Mouse (Mus musculus) intestine, postnatal 0 days (tissue): ENCODE results near the gene Tigd3. TPM values are rescaled to one million over a fixed set of nuclear protein-coding genes. Genes with fewer than 3 reads are reported as not detected.

Experiments used
- ATAC-seq: fragments of 200-750 bp; cut with Nextera tagmentation; 2 replicates; pipeline ENCODE4 v1.8.0; 2017; ENCODE audit warnings: mild to moderate bottlenecking, moderate TSS enrichment, moderate library complexity
- H3K27ac ChIP-seq: fragments of 300-500 bp; sonication (generic); 2 replicates; pipeline ENCODE4 v1.5.1; 2014; ENCODE audit warnings: mild to moderate bottlenecking, low read depth, low read length, moderate library complexity
- H3K27me3 ChIP-seq: fragments of 300-500 bp; sonication (generic); replicated peaks from 2 replicates; pipeline ENCODE4 v1.6.1; 2014; ENCODE audit warnings: low read length, mixed read lengths; ENCODE audit not compliant: control insufficient read depth, insufficient read depth
- H3K36me3 ChIP-seq: fragments of 300-500 bp; sonication (generic); 2 replicates; pipeline ENCODE4 v1.6.1; 2014; ENCODE audit warnings: mild to moderate bottlenecking, moderate library complexity; ENCODE audit not compliant: control insufficient read depth, insufficient read depth
- H3K4me1 ChIP-seq: fragments of 300-500 bp; sonication (generic); replicated peaks from 2 replicates; pipeline ENCODE4 v1.6.1; 2014; ENCODE audit warnings: antibody characterized with exemption, low read length, mixed read lengths; ENCODE audit not compliant: control insufficient read depth, insufficient read depth
- H3K4me2 ChIP-seq: fragments of 300-500 bp; sonication (generic); replicated peaks from 2 replicates; pipeline ENCODE4 v1.6.1; 2014; ENCODE audit warnings: low read depth, mild to moderate bottlenecking, moderate library complexity
- H3K4me3 ChIP-seq: fragments of 300-500 bp; sonication (generic); 2 replicates; pipeline ENCODE4 v1.5.1; 2014; ENCODE audit warnings: low read depth, low read length
- H3K9ac ChIP-seq: fragments of 300-500 bp; sonication (generic); 2 replicates; pipeline ENCODE4 v1.6.1; 2014; ENCODE audit warnings: mild to moderate bottlenecking, low read depth, low read length
- H3K9me3 ChIP-seq: fragments of 300-500 bp; sonication (generic); 2 replicates; pipeline ENCODE4 v1.6.1; 2016; ENCODE audit warnings: mixed run types; ENCODE audit not compliant: control insufficient read depth
- CTCF ChIP-seq: sonication (generic); IDR thresholded peaks from 2 replicates; pipeline ENCODE4 v1.5.1; 2016; ENCODE audit warnings: low read depth, mild to moderate bottlenecking, control low read depth, antibody characterized with exemption, moderate library complexity
- WGBS: fragments of 180-500 bp; shearing (Covaris S2); extraction: QIAGEN DNeasy Blood & Tissue Kit; methylation state at CpG from one replicate; pipeline ENCODE4 v1.1.7; 2014; 5-methylcytosine and 5-hydroxymethylcytosine counted together
- polyA plus RNA-seq: library from polyadenylated mRNA; unstranded; fragments of >200 nt; fragmentation: Nextera tagmentation; extraction: Ambion mirVana; gene quantifications from 2 replicates; pipeline ENCODE4 v1.2.1, GENCODE M21; 2015

Gene Tigd3
- polyA plus RNA-seq, 1 experiment from 2014 or later, result 1.0 TPM

DNA sequence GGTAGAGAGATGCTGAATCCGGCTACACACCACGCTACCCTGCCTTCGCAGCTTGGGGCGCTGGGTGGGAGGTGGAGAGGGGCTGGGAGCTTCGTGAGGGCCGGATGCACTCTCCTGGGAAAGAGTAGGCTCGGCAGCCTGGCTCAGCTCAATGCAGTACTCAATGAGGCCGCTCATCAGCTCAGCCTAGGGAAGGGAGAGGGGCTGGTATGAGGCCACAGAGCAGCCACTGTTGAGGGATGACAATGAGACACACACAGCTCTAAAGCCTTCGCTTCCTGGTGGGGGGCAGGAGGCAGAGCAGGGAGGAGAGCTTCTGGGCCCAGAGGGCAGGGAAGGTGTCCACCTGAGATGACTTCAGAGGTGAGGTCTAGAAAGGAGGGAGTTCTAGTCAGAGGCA is 37.3 kb downstream of the Tigd3 start:
- 92% methylated on average over 9 of the region's 9 CpGs for WGBS
- Histone ChIP-seq H3K9ac (no peak overlapping the region), H3K36me3 (peaks cover 64% of the 10 kb centered on the region), H3K4me2 (no peak overlapping the region), H3K4me1 (0 out of 2 replicates have a peak, but pooled peaks cover under 1% of the 10 kb centered on the region), H3K27ac (no peak overlapping the region), H3K4me3 (no peak overlapping the region), H3K9me3 (no peaks in the 10 kb centered on the region), H3K27me3 (no peaks in the 10 kb centered on the region)
- no peak for TF ChIP-seq CTCF
- ATAC-seq, result no peak

DNA sequence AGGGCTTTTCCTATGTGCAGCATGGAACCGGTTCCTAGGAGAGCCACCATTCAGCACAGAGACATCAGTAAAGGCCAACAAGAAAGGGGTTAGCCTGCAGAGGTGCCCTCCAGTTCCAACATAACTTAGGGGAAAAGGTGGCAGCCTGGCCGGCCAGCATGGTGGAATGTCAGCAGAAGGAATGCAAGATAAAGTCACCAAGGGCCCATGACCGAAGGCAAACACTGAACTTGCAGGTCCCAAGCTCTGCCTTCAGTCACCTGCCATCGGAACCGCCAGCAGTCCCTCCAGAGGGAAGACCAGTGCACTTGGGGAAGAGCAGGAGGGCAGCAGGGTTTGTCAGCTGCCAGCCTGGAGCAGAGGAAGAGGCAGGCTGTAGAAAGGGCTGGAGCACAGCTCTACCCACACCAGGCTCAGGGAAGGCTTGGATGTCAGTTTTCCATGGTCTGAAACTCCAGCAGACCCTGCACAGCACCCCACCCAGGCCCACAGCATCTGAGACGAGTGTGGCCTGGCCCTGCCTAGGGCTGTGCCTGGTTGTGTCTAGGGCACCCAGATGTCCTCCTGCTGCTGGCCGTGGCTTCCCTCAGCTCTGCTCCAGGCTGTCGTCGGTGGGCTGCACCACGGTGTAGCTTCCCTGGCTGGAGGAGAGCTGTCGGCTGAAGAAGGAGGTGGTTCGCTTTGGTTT is 41.8 kb downstream of the Tigd3 start:
- Histone ChIP-seq H3K4me1 (peaks cover 32% of the 10 kb centered on the region), H3K4me2 (no peak overlapping the region), H3K9ac (no peak overlapping the region), H3K9me3 (no peaks in the 10 kb centered on the region), H3K4me3 (no peak overlapping the region), H3K27me3 (no peaks in the 10 kb centered on the region), H3K27ac (peak overlapping the region; percentile 72; the same call in 1 of the 2 replicates), H3K36me3 (peaks cover 33% of the 10 kb centered on the region; the same call in 1 of the 2 replicates)
- WGBS, result 66% methylated on average over 12 of the region's 12 CpGs
- ATAC-seq, result no peak
- TF ChIP-seq CTCF, result no peak

DNA sequence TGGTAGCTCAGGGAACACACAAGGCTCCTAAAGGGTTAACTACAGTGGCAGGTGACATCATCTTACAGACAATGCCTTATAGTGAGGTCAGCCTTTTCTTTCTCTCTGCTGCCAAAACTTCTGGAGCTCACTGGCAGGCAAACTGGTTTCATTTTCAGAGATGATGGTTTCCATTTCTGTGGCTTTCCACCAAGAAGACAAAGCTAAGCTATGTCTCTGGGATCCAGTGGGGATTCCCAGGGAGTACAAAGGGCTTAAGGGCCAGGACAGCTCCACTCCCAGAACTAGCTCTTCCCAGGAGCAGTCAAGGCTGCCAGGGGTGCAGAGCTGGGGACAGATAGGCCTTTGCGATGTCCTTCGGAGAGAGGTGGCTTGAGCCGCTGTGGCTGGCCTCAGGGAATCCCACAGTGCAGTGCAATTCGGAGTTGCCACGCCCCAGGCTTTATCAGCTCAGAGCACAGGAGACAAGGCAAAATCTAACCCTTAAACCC is 42.4 kb downstream of the Tigd3 start:
- H3K9ac ChIP-seq, result no peak overlapping the region
- ATAC-seq, result no peak

DNA sequence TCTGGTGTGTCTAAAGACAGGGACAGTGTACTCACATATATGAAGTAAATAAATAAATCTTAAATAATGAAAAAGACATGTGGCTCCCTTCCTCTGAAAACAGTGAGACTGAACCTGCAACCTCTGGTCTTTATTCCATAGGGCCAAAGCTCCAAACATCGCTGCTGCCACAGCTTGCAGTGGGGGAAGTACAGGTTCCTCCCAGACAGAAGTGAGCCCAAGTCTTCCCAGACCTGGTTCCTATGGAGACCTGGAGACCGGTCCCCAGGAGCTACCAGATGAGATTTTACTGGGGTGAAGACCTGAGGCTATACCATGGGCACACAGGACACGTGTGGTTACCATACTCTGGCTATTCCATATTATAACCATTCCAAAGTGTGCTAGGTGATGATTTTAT is 43.1 kb downstream of the Tigd3 start:
- Histone ChIP-seq H3K4me1 (peaks cover 34% of the 10 kb centered on the region), H3K27me3 (no peaks in the 10 kb centered on the region), H3K4me3 (no peak overlapping the region), H3K9ac (no peak overlapping the region), H3K9me3 (no peaks in the 10 kb centered on the region), H3K27ac (peak overlapping the region; percentile 99), H3K36me3 (peaks cover 20% of the 10 kb centered on the region; the same call in 1 of the 2 replicates), H3K4me2 (0 out of 2 replicates have a peak overlapping the region, but pooled peaks have one; percentile 68)
- no peak for TF ChIP-seq CTCF
- ATAC-seq, result no peak
- WGBS, result 86% methylated on average over 3 of the region's 3 CpGs

More for the DNA sequence above, 42.4 kb downstream of the Tigd3 start:
- TF ChIP-seq CTCF, result no peak
- no peaks in the 10 kb centered on the region for H3K27me3 ChIP-seq
- H3K9me3 ChIP-seq, result no peaks in the 10 kb centered on the region
- H3K4me3 ChIP-seq, result no peak overlapping the region
- H3K27ac ChIP-seq, result peak overlapping the region; percentile 72
- peaks cover 34% of the 10 kb centered on the region for H3K4me1 ChIP-seq
- H3K4me2 ChIP-seq, result 0 out of 2 replicates have a peak overlapping the region, but pooled peaks have one; percentile 25
- H3K36me3 ChIP-seq, result peaks cover 26% of the 10 kb centered on the region; the same call in 1 of the 2 replicates
- WGBS, result 35% methylated on average over 5 of the region's 5 CpGs

DNA sequence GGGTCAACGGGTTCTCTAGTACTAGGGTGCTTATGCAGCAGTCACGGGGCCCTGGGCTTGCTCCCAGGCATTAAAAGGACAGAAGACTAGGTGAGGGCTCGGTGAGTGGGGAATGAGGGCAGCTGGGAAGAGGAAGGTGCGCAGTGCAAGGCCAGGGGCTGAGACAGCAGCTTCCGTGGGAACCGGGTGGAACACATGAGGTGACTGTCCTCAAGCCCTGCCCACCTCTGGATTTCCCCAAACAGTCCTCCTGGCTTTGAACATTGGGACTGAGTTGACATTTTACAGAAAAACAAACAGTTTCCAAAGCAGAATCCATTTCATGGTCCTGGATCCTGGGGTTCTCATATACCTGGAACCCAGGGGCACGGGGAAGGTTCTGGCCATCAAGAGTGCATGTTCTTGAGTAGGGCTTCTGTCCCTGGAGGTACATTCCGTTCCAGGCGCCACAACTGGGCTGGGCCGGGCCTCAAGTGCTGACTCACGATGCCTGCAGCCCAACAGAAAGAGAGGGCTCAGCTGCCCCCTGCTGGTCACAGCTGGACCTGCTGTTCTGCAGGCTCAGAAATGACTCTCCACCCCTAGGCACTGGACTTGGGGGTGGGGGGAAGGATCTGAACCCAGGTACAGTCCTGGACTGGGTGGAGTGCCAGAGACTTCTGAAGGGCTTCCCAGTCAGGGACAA is 44.0 kb downstream of the Tigd3 start:
- H3K27ac ChIP-seq, result peak overlapping the region; percentile 99
- TF ChIP-seq CTCF, result peak; percentile 99
- H3K36me3 ChIP-seq, result peaks cover 13% of the 10 kb centered on the region; the same call in 1 of the 2 replicates
- no peaks in the 10 kb centered on the region for H3K27me3 ChIP-seq
- H3K9me3 ChIP-seq, result no peaks in the 10 kb centered on the region
- H3K4me2 ChIP-seq, result peak overlapping the region; percentile 68
- WGBS, result 14% methylated on average over 11 of the region's 11 CpGs
- peaks cover 34% of the 10 kb centered on the region for H3K4me1 ChIP-seq
- peak; percentile 48 for ATAC-seq
- 0 out of 2 replicates have a peak overlapping the region, but pooled peaks have one; percentile 59 for H3K9ac ChIP-seq
- H3K4me3 ChIP-seq, result no peak overlapping the region
